Mouse (Mus musculus): ENCODE data around the gene Nit1.

DNA sequence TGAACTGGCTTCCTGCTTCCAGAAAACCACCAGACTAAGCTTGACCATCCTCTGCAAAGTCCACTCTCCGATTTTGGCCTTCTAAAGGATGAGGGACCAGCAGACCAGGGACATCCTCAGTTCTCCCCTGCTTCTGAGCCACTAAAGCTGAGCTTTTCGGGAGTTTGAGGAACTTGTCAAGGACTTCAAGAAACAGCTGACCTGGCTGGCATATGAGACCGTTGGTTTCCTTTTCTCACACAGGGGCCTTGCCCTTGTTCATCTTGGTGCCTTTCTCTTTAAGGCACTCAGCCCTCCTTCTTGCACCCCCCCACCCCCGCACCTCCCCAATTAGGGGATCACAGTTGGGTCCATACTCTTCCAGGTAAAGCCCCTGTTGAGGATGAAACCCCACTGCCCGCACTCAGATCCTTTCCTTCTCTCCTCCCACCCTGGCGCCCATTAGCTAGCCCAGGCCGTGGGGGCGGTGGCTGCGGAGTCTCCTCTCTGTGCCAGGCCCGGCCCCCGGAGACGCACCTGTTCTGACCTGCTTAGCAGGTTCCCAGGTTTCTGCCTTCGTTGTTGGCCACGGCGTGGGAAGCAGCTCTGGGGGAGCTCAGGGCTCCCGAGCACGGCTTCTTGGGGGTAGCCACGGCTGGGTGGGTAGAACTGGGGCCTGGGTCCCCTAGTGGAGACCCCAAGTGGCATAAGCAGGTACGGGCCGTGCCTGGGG is 24.6 kb upstream of the Nit1 start, which contains the start of gene Nectin4:
- no peak for TF ChIP-seq POLR2A (IDR thresholded peaks at IDR 0.05; ENCODE audit: control insufficient read depth, low read depth, low read length)
- TF ChIP-seq CTCF (IDR thresholded peaks at IDR 0.05; ENCODE audit: control insufficient read depth, insufficient read depth, insufficient replicate concordance, low read depth, low read length) = no peak
